Mouse (Mus musculus) spleen, adult 2 months (tissue): ENCODE data around the gene Atg10.

ENCODE experiments used
- CTCF ChIP-seq: fragments of 200-500 bp; IDR thresholded peaks from 2 replicates; pipeline ENCODE4 v1.5.1; 2011; ENCODE audit warnings: mild to moderate bottlenecking, inconsistent platforms; ENCODE audit not compliant: insufficient read depth, insufficient read length, insufficient replicate concordance; ENCODE audit errors: extremely low read depth
- POLR2A ChIP-seq: fragments of 200-500 bp; IDR thresholded peaks from 2 replicates; pipeline ENCODE4 v1.6.1; 2011; ENCODE audit warnings: low read depth, low read length, inconsistent platforms

- TF ChIP-seq POLR2A: no peak
- TF ChIP-seq CTCF: no peak
Measured at GRCm38 (mm10) chr13:91168486-91168885, 55.3 kb downstream of the Atg10 start.
